Mouse (Mus musculus) cerebellum, adult 2 months (tissue): Measurements from ENCODE around the gene Mad1l1. TPM values are rescaled to one million over a fixed set of nuclear protein-coding genes. Genes with fewer than 3 reads are reported as not detected.

Source experiments
- DNase-seq, 2 experiments: peaks; one replicate each; pipeline ENCODE4 v3.0.0; 2021
- H3K27ac ChIP-seq: fragments of 200-500 bp; 2 replicates; pipeline ENCODE4 v1.5.1; 2012; ENCODE audit warnings: low read length, control low read depth, inconsistent platforms; ENCODE audit not compliant: insufficient read depth
- H3K27me3 ChIP-seq: fragments of 200-500 bp; 2 replicates; pipeline ENCODE4 v1.6.1; 2012; ENCODE audit warnings: inconsistent platforms, mild to moderate bottlenecking, low read length, moderate library complexity; ENCODE audit not compliant: control insufficient read depth, insufficient read depth
- H3K4me1 ChIP-seq: fragments of 200-500 bp; 2 replicates; pipeline ENCODE4 v1.6.1; 2011; ENCODE audit warnings: low read length; ENCODE audit not compliant: control insufficient read depth, insufficient read depth
- H3K4me3 ChIP-seq: fragments of 200-500 bp; replicated peaks from 2 replicates; pipeline ENCODE3; 2011; ENCODE audit warnings: mild to moderate bottlenecking, low read depth, low read length, control low read depth; ENCODE audit not compliant: insufficient read depth
- CTCF ChIP-seq: fragments of 200-500 bp; IDR thresholded peaks from 2 replicates; pipeline ENCODE4 v1.5.1; 2011; ENCODE audit warnings: low read depth, mild to moderate bottlenecking, control low read depth, low read length, moderate library complexity, borderline replicate concordance; ENCODE audit not compliant: insufficient read depth
- POLR2A ChIP-seq: fragments of 200-500 bp; IDR thresholded peaks from 2 replicates; pipeline ENCODE4 v1.6.1; 2011; ENCODE audit warnings: low read length, control low read depth, borderline replicate concordance; ENCODE audit not compliant: insufficient read depth
- WGBS: fragments of 180-500 bp; shearing (Covaris S2); methylation state at CpG from one replicate; pipeline ENCODE4 v1.1.7; 2018; 5-methylcytosine and 5-hydroxymethylcytosine counted together
- polyA plus RNA-seq: library from polyadenylated mRNA; depleted of rRNA; stranded (reverse); fragments of >200 nt; gene quantifications from 2 replicates; pipeline ENCODE4 v1.2.3, GENCODE M21; 2012

The Mad1l1 gene
- polyA plus RNA-seq, 1 experiment, result 25.3 TPM

DNA sequence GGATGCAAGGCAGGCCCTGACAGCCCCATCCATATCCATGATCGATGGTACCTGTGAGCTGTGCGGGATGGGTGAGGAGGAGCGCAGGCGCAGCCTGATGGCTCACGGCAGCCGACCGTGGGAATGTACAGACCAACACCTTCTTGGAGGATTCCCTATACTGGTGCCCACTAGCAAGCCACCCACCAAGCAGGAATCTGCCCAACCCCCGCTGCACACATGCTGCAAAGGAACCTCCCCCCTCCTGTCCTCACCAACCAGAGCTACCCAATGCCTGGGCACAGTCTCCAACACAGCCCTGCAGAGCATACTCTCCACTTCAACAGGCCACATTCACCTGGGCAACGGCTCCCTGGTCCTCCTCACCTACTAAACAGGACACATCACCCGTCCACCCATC, 64.7 kb downstream of the Mad1l1 start:
- peaks cover 10% of the 10 kb centered on the region for H3K4me1 ChIP-seq

DNA sequence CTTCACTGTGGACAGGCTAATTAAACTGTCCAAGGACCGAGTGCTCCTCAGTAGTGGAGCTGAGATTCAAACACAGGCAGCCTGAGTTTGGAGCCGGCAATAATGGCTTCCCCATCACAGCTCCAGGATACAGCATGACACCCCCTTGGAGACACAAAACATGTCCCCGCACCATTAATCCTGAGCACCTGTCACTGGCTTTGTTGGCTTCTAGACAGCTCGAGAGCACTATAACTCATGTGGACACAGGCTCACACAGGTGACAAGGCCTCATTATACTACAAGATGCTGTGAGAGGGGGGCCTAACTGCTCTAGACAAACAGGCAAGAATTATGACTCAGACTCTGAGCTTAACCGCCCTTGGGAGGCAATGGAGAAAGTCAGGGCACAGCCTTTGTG, 66.1 kb downstream of the Mad1l1 start:
- WGBS, result 75% methylated on average over 5 of the region's 5 CpGs
- no peak for DNase-seq
- TF ChIP-seq POLR2A, result no peak
- TF ChIP-seq CTCF, result no peak
- H3K4me1 ChIP-seq, result peaks cover 11% of the 10 kb centered on the region
- no peak overlapping the region for H3K27ac ChIP-seq
- H3K4me3 ChIP-seq, result no peak overlapping the region
- H3K27me3 ChIP-seq, result no peaks in the 10 kb centered on the region

More for the DNA sequence above, 64.7 kb downstream of the Mad1l1 start:
- Histone ChIP-seq H3K27ac (no peak overlapping the region), H3K4me3 (no peak overlapping the region), H3K27me3 (no peaks in the 10 kb centered on the region)
- no peak for DNase-seq
- TF ChIP-seq CTCF (no peak), POLR2A (no peak)
- WGBS, result 97% methylated on average over 10 of the region's 10 CpGs

DNA sequence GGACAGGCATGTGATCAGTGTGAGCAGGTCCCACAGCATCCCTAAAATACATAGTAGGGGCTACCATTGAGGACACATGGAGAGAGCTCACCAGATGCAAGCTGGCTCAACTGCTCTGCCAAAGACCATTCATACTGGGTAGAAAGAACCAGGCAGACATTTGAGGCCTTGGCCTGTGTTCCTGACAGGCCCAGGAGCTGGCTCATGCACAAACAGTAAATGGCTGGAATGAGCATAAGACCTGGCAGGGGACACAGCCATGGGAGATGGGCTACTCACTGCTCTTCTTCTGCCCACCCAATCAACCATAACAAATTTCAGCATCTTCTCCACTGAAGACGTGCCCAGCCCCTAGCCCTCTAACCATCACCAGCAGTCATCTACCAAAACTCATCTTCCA, 66.7 kb downstream of the Mad1l1 start:
- H3K27ac ChIP-seq, result no peak overlapping the region
- DNase-seq, result no peak
- WGBS, result 50% methylated on average over 1 of the region's 1 CpGs
- no peak overlapping the region for H3K4me3 ChIP-seq
- peaks cover 11% of the 10 kb centered on the region for H3K4me1 ChIP-seq
- no peak for TF ChIP-seq POLR2A
- TF ChIP-seq CTCF, result no peak
- no peaks in the 10 kb centered on the region for H3K27me3 ChIP-seq

DNA sequence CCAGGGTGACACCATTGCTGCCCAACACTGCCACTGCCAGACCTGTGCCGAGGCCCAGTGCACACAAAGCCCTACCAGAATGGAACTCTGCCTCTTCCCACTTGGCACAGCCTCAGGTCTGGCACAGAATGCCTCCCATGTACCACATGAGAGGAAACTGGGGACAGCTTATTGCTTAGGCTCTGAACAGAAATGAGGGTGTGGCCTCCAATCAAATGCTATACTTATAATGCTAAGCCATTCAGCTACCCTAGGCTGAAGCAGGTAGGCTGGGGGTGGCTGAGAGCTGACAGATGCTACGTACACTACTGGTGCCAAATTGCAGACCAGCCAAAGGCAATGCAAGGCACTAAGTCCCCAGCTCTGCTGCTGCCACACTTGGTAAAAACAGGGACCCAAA, 69.4 kb downstream of the Mad1l1 start:
- no peaks in the 10 kb centered on the region for H3K27me3 ChIP-seq
- no peak for TF ChIP-seq POLR2A
- TF ChIP-seq CTCF, result no peak
- DNase-seq, result peak; percentile 20 to 44
- H3K4me3 ChIP-seq, result no peak overlapping the region
- 31% methylated on average over 2 of the region's 2 CpGs for WGBS
- no peak overlapping the region for H3K27ac ChIP-seq
- H3K4me1 ChIP-seq, result peaks cover 11% of the 10 kb centered on the region

DNA sequence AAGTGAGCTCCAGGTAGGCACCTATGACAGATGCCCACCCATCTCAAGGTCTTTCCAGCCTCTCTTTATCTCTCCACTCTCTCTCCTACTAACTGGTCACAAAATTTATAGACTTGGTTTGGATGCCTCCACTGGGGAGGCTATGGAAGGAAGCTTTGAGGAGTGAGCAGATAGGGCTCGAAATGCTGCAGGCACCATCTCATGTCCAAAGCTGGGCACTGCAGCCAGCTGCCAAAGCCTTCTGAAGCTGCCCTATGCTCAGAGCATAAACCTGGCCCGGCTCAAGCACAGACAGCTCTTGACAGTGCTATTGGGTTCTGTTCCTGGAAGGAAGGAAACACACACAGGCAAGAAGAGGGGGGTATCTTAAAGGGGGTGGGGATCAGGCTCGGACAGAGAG, 71.0 kb downstream of the Mad1l1 start:
- no peak for TF ChIP-seq CTCF
- TF ChIP-seq POLR2A, result no peak
- Histone ChIP-seq H3K4me3 (no peak overlapping the region), H3K27ac (no peak overlapping the region), H3K4me1 (peaks cover 11% of the 10 kb centered on the region), H3K27me3 (no peaks in the 10 kb centered on the region)
- 92% methylated on average over 3 of the region's 3 CpGs for WGBS
- no peak for DNase-seq

DNA sequence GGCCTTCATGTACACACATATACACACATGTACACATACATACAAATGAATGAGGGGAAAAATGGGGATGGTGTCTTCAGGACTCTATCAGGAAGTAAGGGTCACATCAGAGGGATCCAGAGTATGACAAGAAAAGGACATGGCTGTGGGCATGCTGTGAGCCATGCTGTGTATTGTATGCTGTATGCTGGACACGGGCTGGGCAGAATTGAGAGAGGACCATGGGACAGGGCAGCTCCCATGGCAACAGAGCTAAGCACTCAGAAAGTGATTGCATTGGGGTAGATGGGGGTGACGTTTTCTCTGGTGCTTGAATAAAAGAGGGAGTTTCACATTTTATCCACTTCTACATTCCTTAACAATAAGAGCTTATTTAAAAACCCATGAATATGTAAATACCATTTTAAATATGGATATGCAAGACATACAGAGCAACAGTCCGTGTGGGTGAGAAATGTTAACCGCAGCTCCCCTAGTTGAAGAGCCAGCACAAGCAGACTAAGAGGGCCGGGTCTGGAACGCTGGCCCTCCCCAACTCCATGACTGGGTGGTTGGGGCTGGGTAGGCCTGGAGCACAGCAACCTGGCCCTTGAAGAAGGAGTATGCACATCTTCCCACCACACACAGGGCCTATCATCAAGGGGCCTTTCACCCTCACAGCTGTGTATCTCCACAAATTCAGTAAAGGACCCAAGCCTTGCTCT, 71.8 kb downstream of the Mad1l1 start:
- DNase-seq, result no peak
- peaks cover 7% of the 10 kb centered on the region for H3K4me1 ChIP-seq
- no peaks in the 10 kb centered on the region for H3K27me3 ChIP-seq
- TF ChIP-seq CTCF (no peak), POLR2A (no peak)
- 90% methylated on average over 6 of the region's 6 CpGs for WGBS
- H3K4me3 ChIP-seq, result no peak overlapping the region
- no peak overlapping the region for H3K27ac ChIP-seq

DNA sequence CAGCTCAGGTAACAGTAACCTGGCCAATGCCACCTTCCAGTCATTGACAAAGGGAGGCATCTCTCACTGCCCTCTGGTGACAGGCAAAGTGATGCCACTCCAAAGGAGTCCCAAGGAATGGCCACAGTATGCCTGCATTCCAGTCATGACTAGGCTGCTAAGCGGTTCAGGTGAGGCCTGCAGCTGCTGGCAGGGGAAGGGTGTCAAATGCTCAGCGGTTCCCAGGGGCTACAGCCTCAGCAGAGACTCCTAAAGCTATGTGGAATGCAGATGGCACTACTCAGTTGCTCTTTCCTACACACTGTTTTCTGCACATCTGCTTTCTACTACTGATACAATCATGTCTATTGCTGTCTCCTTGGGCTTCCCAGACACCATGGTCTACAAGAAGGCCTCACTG, 73.3 kb downstream of the Mad1l1 start:
- H3K27ac ChIP-seq, result no peak overlapping the region
- no peak for DNase-seq
- WGBS, result 98% methylated on average over 2 of the region's 2 CpGs
- peaks cover 7% of the 10 kb centered on the region for H3K4me1 ChIP-seq
- TF ChIP-seq POLR2A (no peak), CTCF (no peak)
- H3K27me3 ChIP-seq, result no peaks in the 10 kb centered on the region
- H3K4me3 ChIP-seq, result no peak overlapping the region

DNA sequence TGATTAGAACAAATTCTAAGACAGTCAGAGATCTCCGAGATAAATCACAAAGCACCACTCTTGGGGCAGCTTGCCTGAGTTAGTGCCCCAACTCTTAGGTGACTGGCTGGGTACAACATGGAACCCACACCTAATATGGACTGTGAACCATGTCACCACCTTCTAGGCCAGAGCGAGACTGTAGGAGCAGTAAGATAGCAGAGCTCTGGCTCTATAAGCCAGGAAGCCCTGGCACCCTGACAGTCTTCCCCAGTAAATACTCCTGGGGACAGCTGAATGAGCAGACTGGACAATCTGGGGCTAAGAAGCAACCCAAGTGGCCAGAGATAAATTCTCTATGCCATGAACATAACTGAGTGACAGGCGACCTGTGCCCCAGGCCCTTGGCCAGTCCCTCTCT, 81.1 kb downstream of the Mad1l1 start:
- no peaks in the 10 kb centered on the region; the same call in 1 of the 2 replicates for H3K4me1 ChIP-seq
- no peak for DNase-seq
- WGBS, result 80% methylated on average over 3 of the region's 3 CpGs
- H3K27ac ChIP-seq, result no peak overlapping the region
- H3K27me3 ChIP-seq, result no peaks in the 10 kb centered on the region
- no peak overlapping the region for H3K4me3 ChIP-seq
- TF ChIP-seq CTCF, result no peak
- TF ChIP-seq POLR2A, result no peak
